Mouse (Mus musculus): ENCODE results near the gene Gnb1. TPM values are rescaled to one million over a fixed set of nuclear protein-coding genes. Genes with fewer than 3 reads are reported as not detected.
"Not testable (repeated sequence)": the region's sequence is repeated elsewhere in the genome, so short reads cannot be mapped to it uniquely, and the experiment has no call there.

The Gnb1 gene
- total RNA-seq (2021): 100 to 1,000 TPM; 441 to 466 TPM
- long read RNA-seq, experiment 1, transcript Gnb1-203 (12 exons, 3,143 nt): minor isoform, 19 of 180 reads
- long read RNA-seq, experiment 1, transcript Gnb1-202 (11 exons, 3,088 nt): minor isoform, 56 of 180 reads
- long read RNA-seq, experiment 1, transcript Gnb1-201 (12 exons, 3,131 nt): major isoform, 63 of 180 reads
- long read RNA-seq, experiment 1, partial matches to known transcripts: 9 of 180 reads
- long read RNA-seq, experiment 1, other reads (novel, unspliced or antisense): 33 of 180 reads
- long read RNA-seq, experiment 2, transcript Gnb1-206 (4 exons, 812 nt): minor isoform, 11 of 483 reads
- long read RNA-seq, experiment 2, transcript Gnb1-203 (12 exons, 3,143 nt): minor isoform, 64 of 483 reads
- long read RNA-seq, experiment 2, transcript Gnb1-201 (12 exons, 3,131 nt): major isoform, 157 of 483 reads
- long read RNA-seq, experiment 2, transcript Gnb1-202 (11 exons, 3,088 nt): minor isoform, 149 of 483 reads
- long read RNA-seq, experiment 2, partial matches to known transcripts: 29 of 483 reads
- long read RNA-seq, experiment 2, other reads (novel, unspliced or antisense): 73 of 483 reads

DNA sequence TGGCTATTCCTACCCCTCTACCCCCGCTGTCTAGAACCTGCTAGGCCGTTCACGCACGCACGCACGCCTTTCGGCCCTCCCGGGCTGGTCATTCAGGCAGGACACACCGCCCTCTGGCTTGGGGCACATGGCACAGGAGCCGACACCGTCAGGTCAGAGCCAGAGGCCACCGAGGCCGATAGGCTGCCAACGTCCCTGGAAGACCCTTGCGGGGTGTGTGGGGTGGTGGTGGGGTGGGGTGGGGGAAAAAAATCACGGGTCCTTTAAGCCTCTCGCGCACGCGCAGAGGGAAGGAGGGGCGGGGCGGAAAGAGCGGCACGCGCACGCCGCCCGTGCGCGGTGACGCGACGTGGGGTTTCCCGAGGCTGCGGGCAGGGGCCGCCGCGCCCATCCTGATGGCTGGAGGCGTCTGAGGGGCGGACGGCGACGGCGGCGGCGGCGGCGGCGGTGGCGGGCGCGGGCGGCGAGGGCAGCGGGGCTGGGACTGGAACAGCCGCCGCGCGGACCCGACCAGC lies at the start of gene Gnb1:
Gene Gnb1, plus strand, starts transcription at position 372 of the 515 bp plus-strand sequence.
- peak; percentile 86 to 90 for DNase-seq (ENCODE audit: low spot score in 2 of 2)

- DNase-seq (ENCODE audit: low spot score in 2 of 2): no peak
Measured at GRCm38 (mm10) chr4:155442808-155443207, 48.4 kb upstream of the Gnb1 start.

DNA sequence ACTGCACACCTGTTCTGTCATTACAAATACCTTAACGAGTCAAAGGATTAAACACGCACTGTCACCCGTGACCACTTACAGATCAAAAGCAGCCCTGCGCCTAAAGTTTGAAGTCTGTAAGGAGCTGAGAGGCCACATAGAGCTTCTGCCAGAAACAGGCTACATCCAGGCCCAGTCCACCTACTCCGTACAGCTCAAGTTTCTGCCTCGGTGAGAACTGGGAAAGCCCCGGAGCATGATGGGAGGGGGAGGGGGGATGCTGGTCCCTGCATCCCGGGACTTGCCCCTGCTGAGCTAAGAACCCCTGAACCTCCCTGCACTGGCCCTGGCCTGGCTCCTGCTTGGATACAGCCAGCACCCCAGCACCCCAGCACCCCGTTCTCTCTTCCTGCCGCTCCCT lies 39.6 kb upstream of the Gnb1 start:
- no peak for DNase-seq (ENCODE audit: low spot score in 2 of 2)

- no peak for DNase-seq (ENCODE audit: low spot score in 2 of 2)
Measured at GRCm38 (mm10) chr4:155458575-155458974, 32.6 kb upstream of the Gnb1 start.

DNA sequence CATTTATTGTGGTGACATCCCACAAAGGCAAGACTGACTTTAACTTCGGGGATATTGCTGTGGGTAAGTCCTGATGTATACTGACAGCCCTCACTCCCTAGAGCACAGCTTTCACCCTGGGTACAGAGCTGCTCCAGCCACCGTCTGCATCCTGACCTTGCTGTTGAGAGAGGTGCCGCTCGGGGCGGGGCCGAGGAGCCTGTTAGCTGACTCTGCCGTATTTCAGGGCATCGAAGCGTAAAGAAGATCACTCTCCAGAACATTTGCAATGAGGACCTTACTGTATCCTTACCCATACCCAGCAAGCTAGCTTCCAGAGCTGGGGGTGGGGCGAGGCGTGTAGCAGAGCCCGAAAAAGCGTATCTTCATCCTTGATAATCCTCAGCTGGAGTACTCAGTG lies 28.1 kb upstream of the Gnb1 start:
- DNase-seq (ENCODE audit: low spot score in 2 of 2): no peak

DNA sequence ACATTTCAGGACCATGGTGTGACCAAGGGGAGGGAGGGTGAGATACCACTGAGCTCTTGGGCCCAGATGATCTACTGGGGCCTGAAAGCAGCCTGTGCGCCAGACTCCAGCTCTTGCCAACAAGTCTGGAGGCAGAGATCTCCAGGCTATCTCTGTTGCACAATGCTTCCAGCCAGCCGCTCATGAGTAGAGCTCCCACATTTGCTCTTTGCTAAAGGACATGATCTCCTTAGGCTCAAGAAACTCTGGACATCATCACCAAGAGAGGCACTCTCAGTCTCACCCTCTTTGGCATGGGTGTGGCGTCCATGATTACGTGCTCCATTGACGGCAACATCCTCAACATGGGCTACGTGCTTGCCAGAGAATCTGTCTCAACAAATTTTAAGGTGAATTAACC lies 27.6 kb upstream of the Gnb1 start:
- no peak for DNase-seq (ENCODE audit: low spot score in 2 of 2)

DNA sequence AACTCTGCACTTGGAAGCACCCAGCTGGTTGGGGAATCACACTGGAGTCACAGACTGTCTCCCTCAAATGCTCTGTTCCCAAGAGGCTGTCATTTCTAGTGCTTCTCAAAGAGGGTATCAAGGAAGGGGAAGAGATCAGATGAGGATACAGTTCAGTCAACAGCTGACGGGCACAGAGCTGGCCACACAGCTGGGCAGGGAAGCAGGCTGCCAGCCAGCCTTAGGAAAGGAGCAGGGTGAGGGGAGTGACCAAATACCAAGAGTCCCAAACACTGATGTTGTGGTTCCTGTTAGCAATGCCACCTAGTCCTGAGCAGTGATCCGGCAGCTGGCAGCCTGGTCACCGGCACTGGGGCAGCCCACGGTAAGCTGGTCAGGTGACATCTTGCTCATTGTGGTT lies 27.1 kb upstream of the Gnb1 start:
- DNase-seq (ENCODE audit: low spot score in 2 of 2): no peak

DNA sequence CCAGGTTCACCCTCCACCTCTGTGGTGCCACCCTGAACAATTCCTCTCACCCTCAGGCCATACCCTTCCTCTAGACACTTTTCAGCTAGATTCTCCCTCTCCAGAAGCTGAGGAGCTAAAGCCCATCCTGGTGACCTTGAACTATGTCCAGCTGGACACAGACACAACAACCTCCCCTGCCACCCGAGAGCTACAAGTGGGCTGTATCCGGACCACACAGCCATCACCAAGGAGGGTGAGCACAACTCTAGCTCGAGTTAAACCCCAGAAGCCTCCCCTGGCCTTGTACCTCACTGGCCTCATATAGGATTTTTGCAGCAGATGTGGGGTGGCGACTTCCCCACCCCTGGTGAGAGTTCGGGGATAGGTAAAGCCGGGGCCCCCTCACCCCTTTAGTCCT lies 25.6 kb upstream of the Gnb1 start:
- DNase-seq (ENCODE audit: low spot score in 2 of 2): no peak

DNA sequence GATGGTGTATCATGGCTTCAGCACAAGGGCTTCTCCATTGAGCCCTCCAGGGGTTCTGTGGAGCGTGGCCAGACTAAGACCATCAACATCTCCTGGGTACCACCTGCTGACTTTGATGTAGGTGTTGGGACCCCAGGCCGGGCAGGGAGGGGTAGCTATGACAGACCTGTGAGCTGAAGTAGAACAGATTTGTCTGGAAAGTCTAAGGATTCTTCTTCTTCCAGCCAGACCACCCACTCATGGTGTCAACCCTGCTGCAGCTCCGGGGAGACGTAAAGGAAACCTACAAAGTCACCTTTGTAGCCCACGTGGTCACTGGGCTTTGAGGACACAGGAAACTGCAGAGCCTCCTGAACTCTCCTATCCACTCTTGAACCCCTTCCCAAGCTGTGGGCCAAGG lies 25.1 kb upstream of the Gnb1 start:
- DNase-seq (ENCODE audit: low spot score in 2 of 2): no peak

DNA sequence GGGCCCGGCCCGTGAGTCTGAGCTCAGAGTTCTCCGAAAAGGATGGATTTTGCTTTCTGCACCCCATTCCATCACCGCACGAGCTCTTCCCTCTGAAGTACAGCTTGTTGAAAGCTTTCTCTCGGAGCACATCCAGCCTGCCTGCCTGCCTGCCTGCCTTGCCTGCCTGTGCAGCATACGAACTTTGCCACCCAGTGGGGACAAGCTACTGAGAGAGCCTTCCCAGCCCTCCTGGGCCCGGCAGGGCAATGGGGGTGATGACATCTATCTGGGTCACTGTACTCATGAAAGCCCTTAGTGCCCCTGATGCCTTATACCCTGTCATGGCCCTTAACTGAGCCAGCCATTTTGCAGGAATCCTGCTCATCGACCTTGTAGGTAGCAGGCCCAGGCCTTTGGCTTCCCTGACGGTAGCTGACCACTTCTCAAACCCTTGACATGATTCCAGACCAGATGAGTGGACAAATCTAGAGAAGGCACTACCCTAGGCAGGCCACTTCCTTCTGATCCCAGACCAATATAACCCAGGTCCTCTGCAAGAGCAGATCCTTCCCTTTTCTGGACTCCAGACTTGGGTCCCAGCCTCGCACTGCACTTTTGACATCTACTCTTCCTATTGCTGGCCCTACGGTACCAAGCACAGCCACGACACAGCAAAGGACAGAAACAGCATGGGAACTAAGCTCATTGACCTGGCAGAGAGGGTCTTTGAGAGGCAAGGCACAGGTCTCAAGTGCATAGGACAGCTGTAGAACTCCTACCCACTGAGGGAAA lies 23.7 kb upstream of the Gnb1 start:
- DNase-seq (ENCODE audit: low spot score in 2 of 2): no peak

GRCm38 (mm10) chr4:155468952-155469351 lies 22.2 kb upstream of the Gnb1 start, which contains the start of gene Tmem52:
Gene Tmem52, plus strand, starts transcription at chr4:155469114.
- no peak for DNase-seq (ENCODE audit: low spot score in 2 of 2)

- no peak for DNase-seq (ENCODE audit: low spot score in 2 of 2)
Measured at GRCm38 (mm10) chr4:155469590-155470262, 21.4 kb upstream of the Gnb1 start.

GRCm38 (mm10) chr4:155470263-155470953 lies 20.8 kb upstream of the Gnb1 start:
- no peak for DNase-seq (ENCODE audit: low spot score in 2 of 2)

DNA sequence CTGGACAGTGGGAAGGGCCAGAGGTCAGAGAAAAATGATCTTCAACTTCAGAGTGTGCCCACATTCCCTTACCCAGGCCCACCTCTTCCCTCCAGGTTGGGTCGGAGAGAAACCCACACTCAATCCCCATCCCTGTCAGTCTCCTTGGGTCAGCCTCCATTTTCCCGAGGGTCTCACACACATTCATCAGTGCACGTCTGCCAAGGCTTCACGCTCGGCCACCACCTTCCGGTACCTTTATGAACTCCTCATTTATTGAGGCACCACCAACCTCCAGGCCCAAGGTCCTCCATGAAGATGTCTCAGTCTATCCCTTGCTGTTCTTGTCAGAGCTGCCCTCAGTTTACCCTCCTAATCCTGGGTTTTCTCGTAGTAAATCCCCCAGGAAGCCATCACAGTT lies 20.2 kb upstream of the Gnb1 start:
- DNase-seq (ENCODE audit: low spot score in 2 of 2): no peak

DNA sequence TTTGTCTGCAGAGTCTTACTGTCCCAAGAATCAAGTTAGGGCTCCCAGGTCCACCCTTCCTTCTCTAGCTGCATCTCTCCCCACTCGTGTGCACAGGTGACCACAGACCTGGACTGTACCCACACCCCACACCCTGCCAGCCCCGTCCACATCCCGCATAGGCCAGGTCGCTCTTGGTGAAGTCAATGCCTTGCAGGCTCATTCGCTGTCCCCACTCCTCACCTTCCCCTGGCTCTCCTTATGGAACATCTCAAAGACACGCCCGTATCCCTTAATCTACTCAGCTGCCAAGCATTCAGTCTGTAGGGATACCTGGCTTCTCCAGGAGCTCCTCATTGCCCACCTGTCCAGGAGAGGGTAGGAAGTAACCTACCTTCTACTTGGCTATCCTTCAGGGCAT lies 19.8 kb upstream of the Gnb1 start:
- no peak for DNase-seq (ENCODE audit: low spot score in 2 of 2)

- DNase-seq (ENCODE audit: low spot score in 2 of 2): no peak
Measured at GRCm38 (mm10) chr4:155472716-155473290, 18.4 kb upstream of the Gnb1 start.

DNA sequence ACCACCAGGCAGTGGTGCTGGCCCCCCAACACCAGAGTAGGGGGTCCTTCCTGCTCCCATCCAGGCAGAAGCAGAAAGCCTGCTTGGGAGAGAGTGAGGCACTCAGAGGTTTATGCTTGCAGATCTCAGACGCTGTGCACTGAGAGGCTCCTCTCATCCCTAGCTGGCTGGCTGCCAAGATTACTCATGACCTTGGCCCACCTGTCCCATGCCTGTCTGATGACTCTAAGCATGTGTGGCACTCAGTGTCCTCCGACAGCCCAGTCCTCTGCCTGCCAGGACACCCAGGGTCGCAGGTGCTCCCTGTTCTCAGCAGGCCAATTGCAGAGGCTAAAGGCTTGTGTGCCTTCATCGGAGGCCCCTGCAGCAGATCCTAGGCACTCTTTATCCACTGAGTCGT lies 17.8 kb upstream of the Gnb1 start:
- DNase-seq (ENCODE audit: low spot score in 2 of 2): peak in 1 of 2 experiments; percentile 46

DNA sequence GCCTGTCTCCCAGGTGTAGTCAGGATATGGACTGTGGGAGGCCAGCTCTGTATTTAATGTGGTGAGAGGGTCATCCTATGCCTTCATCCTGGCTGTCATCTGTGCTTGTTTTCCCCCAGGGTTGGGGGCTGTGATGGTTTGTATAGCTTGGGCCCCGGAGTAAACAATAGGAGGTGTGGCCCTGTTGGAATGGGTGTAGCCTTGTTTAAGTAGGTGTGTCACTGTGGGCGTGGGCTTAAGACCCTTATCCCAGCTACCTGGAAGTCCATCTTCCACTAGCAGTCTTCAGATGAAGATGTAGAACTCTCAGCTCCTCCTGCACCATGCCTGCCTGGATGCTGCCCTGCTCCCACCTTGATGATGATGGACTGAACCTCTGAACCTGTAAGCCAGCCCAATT lies 17.4 kb upstream of the Gnb1 start:
- not testable (repeated sequence) for DNase-seq (ENCODE audit: low spot score in 2 of 2)

- DNase-seq (ENCODE audit: low spot score in 2 of 2): peak; percentile 66 to 73
Measured at GRCm38 (mm10) chr4:155481381-155482124, 9.6 kb upstream of the Gnb1 start.

DNA sequence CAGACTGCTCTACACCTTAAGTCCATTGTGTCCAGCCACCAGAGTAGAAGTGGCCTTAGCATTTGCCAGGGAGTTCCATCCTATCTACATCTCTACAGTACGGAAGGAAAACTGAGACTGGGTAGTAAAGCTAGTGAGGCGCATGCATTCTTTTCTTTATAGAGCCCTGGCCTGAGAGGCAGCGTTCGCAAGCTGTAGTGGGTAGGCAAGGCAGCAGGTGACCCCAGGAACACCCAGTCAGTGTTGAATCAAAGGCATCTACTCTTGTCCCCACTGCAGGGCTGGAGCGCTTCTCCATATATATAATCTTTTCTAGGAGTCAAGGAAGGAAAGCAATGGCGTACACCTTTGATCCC lies 9.1 kb upstream of the Gnb1 start:
- no peak for DNase-seq (ENCODE audit: low spot score in 2 of 2)
